Mouse (Mus musculus) splenic B cell, adult 2 months (primary cell): ENCODE results near the gene Apobec2.

Experiments used
- DNase-seq: peaks from one replicate; pipeline ENCODE4 v3.0.0-alpha.2; 2011; ENCODE audit warnings: low read depth, low spot score
- H3K27me3 ChIP-seq: 2 replicates; pipeline ENCODE4 v1.6.1; 2012; ENCODE audit warnings: mild to moderate bottlenecking, low read length, moderate library complexity, mixed read lengths; ENCODE audit not compliant: control insufficient read depth, poor library complexity, insufficient read depth, severe bottlenecking
- H3K36me3 ChIP-seq: 2 replicates; pipeline ENCODE4 v1.6.1; 2012; ENCODE audit warnings: mild to moderate bottlenecking, low read length, moderate library complexity, mixed read lengths; ENCODE audit not compliant: control insufficient read depth, poor library complexity, insufficient read depth, severe bottlenecking

The Apobec2 gene

GRCm38 (mm10) chr17:48407154-48407553 lies 25.6 kb downstream of the Apobec2 start:
- H3K27me3 ChIP-seq: no peaks in the 10 kb centered on the region
- H3K36me3 ChIP-seq: peaks cover under 1% of the 10 kb centered on the region
- no peak for DNase-seq

- no peak for DNase-seq
- no peaks in the 10 kb centered on the region for H3K36me3 ChIP-seq
- H3K27me3 ChIP-seq: no peaks in the 10 kb centered on the region
Observed at GRCm38 (mm10) chr17:48404706-48405105, 28.0 kb downstream of the Apobec2 start.

- no peaks in the 10 kb centered on the region for H3K27me3 ChIP-seq
- peaks cover 7% of the 10 kb centered on the region; the same call in 1 of the 2 replicates for H3K36me3 ChIP-seq
- peak; percentile 24 for DNase-seq
Observed at GRCm38 (mm10) chr17:48403848-48404247, 28.9 kb downstream of the Apobec2 start.

GRCm38 (mm10) chr17:48402751-48403150 lies 30.0 kb downstream of the Apobec2 start:
- peaks cover 16% of the 10 kb centered on the region for H3K36me3 ChIP-seq
- DNase-seq: no peak
- H3K27me3 ChIP-seq: no peaks in the 10 kb centered on the region

- no peaks in the 10 kb centered on the region for H3K27me3 ChIP-seq
- peak; percentile 40 for DNase-seq
- peaks cover 20% of the 10 kb centered on the region for H3K36me3 ChIP-seq
Observed at GRCm38 (mm10) chr17:48401710-48402109, 31.0 kb downstream of the Apobec2 start.

GRCm38 (mm10) chr17:48392616-48393015 lies 40.1 kb downstream of the Apobec2 start:
- DNase-seq: no peak
- Histone ChIP-seq H3K36me3 (peaks cover 32% of the 10 kb centered on the region), H3K27me3 (no peaks in the 10 kb centered on the region)

- no peaks in the 10 kb centered on the region for H3K27me3 ChIP-seq
- H3K36me3 ChIP-seq: peaks cover 31% of the 10 kb centered on the region
- no peak for DNase-seq
Observed at GRCm38 (mm10) chr17:48391446-48391845, 41.3 kb downstream of the Apobec2 start.

- no peak for DNase-seq
- Histone ChIP-seq H3K27me3 (no peaks in the 10 kb centered on the region), H3K36me3 (peaks cover 25% of the 10 kb centered on the region)
Observed at GRCm38 (mm10) chr17:48389442-48389841, 43.3 kb downstream of the Apobec2 start.

- no peak for DNase-seq
- peaks cover 23% of the 10 kb centered on the region for H3K36me3 ChIP-seq
Observed at GRCm38 (mm10) chr17:48388666-48389065, 44.1 kb downstream of the Apobec2 start.

GRCm38 (mm10) chr17:48385786-48386461 lies 46.8 kb downstream of the Apobec2 start:
- no peaks in the 10 kb centered on the region for H3K27me3 ChIP-seq
- H3K36me3 ChIP-seq: peaks cover 9% of the 10 kb centered on the region
- DNase-seq: no peak

More at GRCm38 (mm10) chr17:48388666-48389065, 44.1 kb downstream of the Apobec2 start:
- no peaks in the 10 kb centered on the region for H3K27me3 ChIP-seq

GRCm38 (mm10) chr17:48379050-48379449 lies 53.7 kb downstream of the Apobec2 start:
- Histone ChIP-seq H3K27me3 (no peaks in the 10 kb centered on the region), H3K36me3 (no peaks in the 10 kb centered on the region)
- no peak for DNase-seq

- no peak for DNase-seq
- H3K27me3 ChIP-seq: no peaks in the 10 kb centered on the region
- H3K36me3 ChIP-seq: no peaks in the 10 kb centered on the region
Observed at GRCm38 (mm10) chr17:48376102-48376501, 56.6 kb downstream of the Apobec2 start.

- DNase-seq: no peak
- no peaks in the 10 kb centered on the region for H3K36me3 ChIP-seq
- no peaks in the 10 kb centered on the region for H3K27me3 ChIP-seq
Observed at GRCm38 (mm10) chr17:48372987-48373386, 59.7 kb downstream of the Apobec2 start.

- H3K36me3 ChIP-seq: no peaks in the 10 kb centered on the region
- DNase-seq: no peak
- no peaks in the 10 kb centered on the region for H3K27me3 ChIP-seq
Observed at GRCm38 (mm10) chr17:48371621-48372020, 61.1 kb downstream of the Apobec2 start.
